Mouse (Mus musculus): ENCODE results near the gene Alpl.

The Alpl gene

GRCm38 (mm10) chr4:137770901-137771612, 25.1 kb downstream of the Alpl start:
- DNase-seq (ENCODE audit: low spot score): no peak

DNA sequence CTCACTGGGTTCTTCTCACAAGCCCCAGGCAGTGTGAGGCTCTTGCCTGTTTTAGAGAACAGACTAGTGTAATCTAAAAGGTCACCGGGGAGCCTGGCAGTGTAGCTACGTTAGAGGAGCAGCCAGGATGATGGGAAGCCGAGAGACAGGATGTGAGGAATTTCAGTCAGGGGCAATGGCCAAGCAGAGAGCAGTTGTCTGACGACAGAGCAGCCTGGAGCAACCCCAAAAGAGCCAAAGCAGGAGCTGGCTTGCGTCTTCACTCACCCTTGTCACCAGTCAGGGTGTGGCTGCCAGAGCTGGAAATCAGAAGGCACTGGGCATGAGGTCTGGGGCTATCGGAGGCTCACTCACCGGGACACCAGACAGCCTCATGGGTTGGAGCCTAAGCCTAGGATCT, 26.5 kb downstream of the Alpl start:
- DNase-seq (ENCODE audit: low spot score): no peak

DNA sequence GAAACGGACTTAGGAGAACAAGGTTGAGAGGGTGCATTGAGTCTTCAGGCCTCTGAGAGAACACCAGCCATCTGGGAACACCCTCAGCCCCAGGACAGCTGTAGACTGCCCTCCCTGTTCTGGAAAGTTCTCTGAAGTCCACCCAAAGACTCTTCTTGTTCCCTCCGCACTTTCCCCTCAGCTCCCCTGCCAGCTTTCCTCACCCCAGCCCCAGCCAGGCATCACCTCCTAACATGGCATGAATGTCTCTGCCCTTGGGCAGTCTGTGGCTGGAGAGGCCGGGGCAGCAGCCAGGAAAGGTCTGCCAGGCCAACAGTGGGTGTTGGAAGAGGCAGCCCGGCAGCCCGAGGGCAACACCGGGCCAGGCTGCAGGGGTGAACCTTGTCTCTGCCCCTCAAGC, 27.4 kb downstream of the Alpl start:
- no peak for DNase-seq (ENCODE audit: low spot score)

- no peak for DNase-seq (ENCODE audit: low spot score)
Observed at GRCm38 (mm10) chr4:137768381-137768780, 27.8 kb downstream of the Alpl start.

GRCm38 (mm10) chr4:137766365-137766764, 29.8 kb downstream of the Alpl start:
- no peak for DNase-seq (ENCODE audit: low spot score)

GRCm38 (mm10) chr4:137765554-137765971, 30.6 kb downstream of the Alpl start:
- DNase-seq (ENCODE audit: low spot score): no peak

GRCm38 (mm10) chr4:137764621-137765020, 31.6 kb downstream of the Alpl start:
- no peak for DNase-seq (ENCODE audit: low spot score)

DNA sequence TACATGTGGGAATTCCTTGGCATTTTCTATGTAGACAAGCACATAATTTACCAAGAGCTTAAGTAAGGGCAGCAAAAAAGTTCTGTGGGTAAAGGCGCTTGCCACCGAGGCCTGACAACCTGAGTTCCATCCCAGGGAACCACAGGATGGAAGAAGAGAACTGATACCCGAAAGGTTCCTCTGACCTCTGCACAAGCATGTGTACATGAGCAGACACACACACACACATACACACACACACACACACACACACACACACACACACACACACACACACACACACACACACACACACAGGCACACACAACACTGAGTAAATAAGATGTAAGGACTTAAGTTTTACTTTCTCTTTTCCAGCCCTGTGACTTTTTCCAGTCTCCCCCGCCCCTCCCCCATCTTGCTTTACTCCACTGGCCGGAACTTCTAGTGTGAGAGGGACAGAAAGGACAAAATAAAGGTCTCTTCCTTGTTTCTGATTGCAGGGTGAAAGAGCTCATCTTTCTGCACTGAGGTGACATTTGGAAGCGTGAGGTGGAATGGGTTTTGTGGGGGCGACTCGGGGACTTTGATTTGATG, 32.2 kb downstream of the Alpl start:
- DNase-seq (ENCODE audit: low spot score): no peak

DNA sequence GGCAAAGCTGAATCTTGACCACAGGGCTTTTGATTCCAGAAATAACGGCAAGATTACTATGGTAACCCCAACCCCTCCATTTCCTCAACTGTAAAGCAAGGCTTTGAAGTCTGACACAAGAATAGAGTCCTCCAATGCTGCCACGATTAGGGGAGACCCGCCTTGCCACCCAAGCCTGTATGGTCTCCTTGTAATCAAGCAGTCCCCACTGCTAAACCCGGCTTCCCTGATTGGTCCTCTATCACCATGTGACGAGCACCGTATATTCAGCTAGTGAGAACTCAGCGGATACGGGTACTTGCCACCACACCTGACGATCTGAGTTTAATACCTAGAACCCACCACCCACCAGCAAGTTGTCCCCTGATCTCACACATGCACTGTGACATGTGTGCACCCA, 33.3 kb downstream of the Alpl start:
- DNase-seq (ENCODE audit: low spot score): no peak

GRCm38 (mm10) chr4:137754446-137754845, 41.7 kb downstream of the Alpl start:
- DNase-seq (ENCODE audit: low spot score): no peak

DNA sequence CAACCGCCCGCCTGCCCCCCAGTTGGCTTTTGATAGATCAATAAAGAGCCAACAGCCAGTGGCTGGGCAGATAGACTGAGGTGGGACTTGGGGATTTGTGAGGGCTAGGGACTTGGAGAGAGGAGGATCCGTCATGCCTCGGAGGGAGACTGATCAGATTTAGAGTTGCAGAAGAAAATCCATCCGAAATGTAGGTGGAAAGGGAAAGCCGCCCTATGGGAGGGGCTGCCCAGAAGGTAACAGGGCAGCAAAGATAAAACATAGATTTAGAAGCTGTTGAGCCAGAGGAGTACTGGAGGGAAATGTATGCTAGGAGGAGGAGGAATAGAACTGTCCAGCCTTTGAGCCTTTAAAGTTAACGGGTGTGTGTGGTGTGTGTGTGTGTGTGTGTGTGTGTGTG, 43.0 kb downstream of the Alpl start:
- no peak for DNase-seq (ENCODE audit: low spot score)

DNA sequence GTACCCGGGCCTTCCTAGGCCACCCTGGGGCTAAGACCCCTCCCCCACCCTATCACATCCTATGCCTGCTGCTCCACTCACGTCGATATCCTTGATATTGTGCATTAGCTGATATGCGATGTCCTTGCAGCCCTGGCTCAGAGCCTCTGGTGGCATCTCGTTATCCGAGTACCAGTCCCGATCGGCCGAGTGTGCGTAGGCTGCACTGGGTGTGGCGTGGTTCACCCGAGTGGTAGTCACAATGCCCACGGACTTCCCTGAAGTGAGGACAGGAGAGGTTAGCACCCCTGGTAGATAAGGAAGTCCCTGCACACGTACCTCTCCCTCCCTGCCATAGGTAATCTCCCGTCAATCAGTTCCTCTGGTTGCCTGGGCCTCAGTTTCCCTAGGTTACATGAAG, 43.7 kb downstream of the Alpl start:
- no peak for DNase-seq (ENCODE audit: low spot score)

- no peak for DNase-seq (ENCODE audit: low spot score)
Observed at GRCm38 (mm10) chr4:137751717-137752116, 44.5 kb downstream of the Alpl start.

GRCm38 (mm10) chr4:137751310-137751709, 44.9 kb downstream of the Alpl start:
- DNase-seq (ENCODE audit: low spot score): no peak

DNA sequence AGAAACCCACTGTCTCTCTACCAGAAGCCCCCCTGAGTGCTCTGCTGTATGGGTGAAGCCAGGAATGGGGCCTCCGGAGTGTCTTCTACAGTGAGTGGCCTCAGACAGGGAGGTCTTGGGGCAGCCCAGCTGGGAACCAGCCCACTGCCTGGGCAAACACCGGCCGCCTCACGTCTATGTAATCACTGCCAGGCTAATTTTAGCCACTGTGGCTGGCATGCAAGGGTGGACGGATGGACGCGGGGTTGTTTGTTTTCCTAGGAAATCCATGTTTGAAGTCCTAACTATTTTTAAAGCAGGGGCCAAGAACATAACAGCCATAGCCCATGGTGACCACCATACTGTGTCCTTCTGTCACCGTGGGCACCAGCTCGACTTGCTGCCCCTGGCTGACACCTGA, 46.1 kb downstream of the Alpl start:
- DNase-seq (ENCODE audit: low spot score): no peak

DNA sequence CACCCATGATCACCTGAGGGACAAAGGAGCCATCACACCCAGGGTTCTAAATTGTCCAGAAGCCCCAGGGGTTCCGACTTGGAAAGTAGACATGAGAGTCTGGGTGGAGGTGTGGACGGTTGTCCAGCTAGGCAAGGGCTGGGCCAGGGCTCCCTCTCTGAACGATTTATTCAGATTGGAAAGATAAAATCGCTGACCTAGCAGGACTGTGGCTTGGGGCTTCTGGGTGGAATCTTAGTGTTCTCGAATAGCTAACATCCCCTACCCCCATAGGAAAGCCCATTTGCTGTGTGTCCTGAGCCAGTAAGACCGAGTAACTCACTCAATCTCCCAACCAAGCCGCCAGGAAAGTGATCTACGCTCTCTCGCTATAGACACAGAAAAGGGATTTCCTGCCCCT, 46.5 kb downstream of the Alpl start:
- DNase-seq (ENCODE audit: low spot score): no peak

DNA sequence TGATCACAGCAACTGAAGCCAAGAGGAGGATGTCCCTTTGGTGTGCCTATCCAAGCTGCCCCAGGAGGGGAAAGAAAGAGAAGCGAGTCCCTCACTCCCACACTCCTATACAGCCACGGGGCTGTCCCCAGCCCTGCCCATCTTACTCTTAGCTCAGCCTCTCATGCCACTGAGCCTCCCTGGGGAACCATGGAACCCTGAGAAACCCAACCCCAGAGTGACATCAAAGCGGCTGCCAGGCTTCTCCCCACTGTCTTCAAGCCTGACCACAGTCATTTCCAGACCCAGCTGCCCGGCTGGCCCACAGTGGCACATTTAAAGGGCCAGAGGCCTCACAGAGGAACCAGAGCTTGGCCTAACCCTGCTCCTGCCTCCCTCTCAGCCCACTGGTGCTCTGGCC, 47.5 kb downstream of the Alpl start:
- DNase-seq (ENCODE audit: low spot score): no peak

GRCm38 (mm10) chr4:137747590-137747989, 48.6 kb downstream of the Alpl start:
- DNase-seq (ENCODE audit: low spot score): no peak

DNA sequence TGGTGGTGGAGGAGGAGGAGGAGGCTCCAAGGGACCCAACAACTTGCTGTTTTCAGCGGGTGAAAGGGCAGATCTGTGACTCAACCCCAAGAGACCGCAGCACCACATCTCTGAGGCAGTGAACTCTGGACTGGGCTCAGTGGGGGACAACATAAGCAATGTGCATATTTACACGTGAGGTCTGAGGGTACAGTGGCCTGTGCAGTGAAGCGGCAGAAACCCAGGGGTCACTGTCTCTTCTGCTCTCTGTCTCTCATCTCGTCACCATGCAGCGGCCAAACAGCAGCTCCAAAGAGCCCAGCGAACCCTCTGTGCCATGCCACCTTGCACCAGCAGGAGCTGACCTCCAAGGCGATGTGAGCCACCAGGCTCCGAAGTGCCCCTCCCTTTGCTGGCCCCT, 49.1 kb downstream of the Alpl start:
- no peak for DNase-seq (ENCODE audit: low spot score)

DNA sequence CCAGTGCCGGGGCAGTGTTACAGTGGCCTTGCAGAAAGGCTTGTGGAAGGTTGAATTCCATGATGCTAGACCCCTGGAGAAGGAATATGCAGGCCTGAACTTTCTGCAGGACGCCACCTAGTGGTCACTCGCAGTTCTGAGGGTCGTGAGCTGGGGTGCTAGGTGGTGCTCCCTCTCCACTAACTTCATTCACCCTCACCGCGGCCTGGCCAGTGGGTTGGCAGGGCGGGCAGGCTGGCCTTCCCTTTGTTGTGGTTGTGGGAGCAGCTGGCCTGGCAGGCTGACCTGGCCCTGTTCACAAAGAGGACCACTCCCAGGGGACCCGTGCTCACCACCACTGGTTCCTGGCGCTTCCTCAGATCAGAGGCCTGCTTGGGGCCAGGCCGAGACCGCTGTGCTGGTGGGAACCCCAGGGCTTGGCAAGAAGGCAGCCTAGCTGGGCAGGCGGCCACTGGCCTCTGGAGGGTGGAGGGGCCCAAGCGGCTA, 51.7 kb downstream of the Alpl start:
- DNase-seq (ENCODE audit: low spot score): no peak

GRCm38 (mm10) chr4:137743791-137744190, 52.4 kb downstream of the Alpl start:
- DNase-seq (ENCODE audit: low spot score): no peak

DNA sequence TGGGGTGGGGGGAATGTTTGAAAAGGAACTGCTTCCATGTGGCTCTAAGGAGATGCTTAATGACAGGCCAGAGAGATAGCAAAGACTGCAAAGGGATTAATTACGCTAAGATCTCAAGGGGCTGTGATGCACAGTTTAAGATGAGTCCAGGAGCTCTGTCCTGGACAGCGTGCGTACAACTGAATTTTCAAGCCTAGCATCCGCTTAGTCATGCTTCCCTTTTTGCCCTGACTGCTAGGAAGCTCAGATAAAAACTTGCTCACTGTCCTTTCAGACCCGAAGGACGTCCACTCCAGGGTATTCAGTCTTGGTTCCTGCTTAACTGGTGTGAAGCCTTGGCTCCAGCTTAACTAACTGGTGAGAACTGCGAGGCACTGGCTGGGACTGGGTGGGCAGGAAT, 55.8 kb downstream of the Alpl start:
- no peak for DNase-seq (ENCODE audit: low spot score)

- DNase-seq (ENCODE audit: low spot score): no peak
Observed at GRCm38 (mm10) chr4:137739151-137739923, 56.8 kb downstream of the Alpl start.

All from ovary, postnatal 14 days (tissue).